Mouse (Mus musculus): ENCODE data around the gene Olfr311.

The Olfr311 gene

DNA sequence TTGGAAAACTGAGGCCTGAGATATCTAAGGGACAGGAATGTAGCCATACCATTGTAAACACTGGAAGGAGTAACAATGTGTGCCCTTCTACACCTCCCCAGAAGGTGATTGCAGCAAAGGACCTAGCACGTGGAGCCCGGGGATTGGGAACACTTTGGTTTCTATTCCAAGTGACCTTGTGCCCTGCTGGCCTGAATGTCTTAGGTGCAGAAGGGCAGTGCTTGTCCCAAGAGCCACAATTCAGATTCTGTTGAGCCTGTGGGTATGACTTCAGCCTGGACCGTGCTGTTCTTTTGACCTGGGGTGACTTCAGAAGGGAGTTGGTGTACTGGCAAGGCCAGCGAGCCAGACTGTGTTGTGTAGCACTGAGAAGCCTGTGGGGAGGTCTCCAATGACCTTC, 31.9 kb downstream of the Olfr311 start:
- DNase-seq (ENCODE audit: low spot score in 2 of 2) = no peak

DNA sequence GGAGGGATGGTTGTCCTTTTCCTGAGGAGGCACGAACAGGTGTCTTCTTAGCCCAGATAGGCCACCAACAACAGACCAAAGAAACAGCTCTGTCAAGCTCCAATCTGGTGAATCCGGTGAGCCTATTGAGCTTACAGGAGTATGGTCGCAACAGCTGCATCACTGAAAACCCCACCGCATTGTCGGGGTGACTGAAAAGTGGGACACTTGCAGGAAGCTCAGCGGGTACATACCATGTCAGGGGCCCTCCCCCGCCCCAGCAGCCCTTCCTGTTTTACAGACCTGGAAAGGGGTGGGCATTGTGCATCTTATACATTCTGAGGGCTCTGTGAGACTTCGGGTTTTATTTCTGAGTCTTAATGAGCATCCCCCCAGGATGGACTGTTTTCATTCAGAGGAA, 44.7 kb downstream of the Olfr311 start:
- DNase-seq (ENCODE audit: low spot score in 2 of 2) = no peak

DNA sequence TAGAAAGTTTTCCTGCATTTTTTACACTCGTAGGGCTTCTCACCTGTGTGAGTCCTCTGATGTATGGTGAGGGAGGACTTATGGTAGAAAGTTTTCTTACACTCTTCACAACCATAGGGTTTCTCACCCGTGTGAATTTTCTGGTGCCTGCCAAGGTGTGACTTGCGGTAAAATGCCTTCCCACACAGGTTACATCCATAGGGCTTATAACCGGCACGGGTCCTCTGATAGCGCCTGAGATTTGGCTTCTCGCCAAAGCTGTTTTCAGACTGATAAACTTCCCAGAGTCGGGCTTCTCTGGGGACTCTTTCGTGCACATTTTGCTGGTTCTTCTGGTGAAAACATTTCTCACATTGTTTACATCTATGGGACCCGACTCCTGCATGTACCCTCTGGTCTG, 51.5 kb downstream of the Olfr311 start:
- no peak for DNase-seq (ENCODE audit: low spot score in 2 of 2)
